Mouse (Mus musculus): ENCODE measurements around the gene Tmprss13. TPM values are rescaled to one million over a fixed set of nuclear protein-coding genes. Genes with fewer than 3 reads are reported as not detected.

The Tmprss13 gene
- polyA plus RNA-seq, 1 experiment from 2014 or later, result 0.05 TPM

- Histone ChIP-seq H3K4me2 (ENCODE audit: low read depth, low read length) (peak overlapping the region; percentile 79), H3K9me3 (ENCODE audit: control insufficient read depth, low read length) (no peaks in the 10 kb centered on the region), H3K36me3 (ENCODE audit: control insufficient read depth, insufficient read depth, low read length) (no peaks in the 10 kb centered on the region), H3K27me3 (ENCODE audit: control insufficient read depth, insufficient read depth, low read length) (no peaks in the 10 kb centered on the region), H3K9ac (replicated peaks; ENCODE audit: low read depth, low read length) (peak overlapping the region; percentile 70), H3K4me3 (ENCODE audit: low read depth, low read length) (peak overlapping the region; percentile 66), H3K27ac (ENCODE audit: low read depth, low read length) (peak overlapping the region; percentile 83), H3K4me1 (ENCODE audit: control insufficient read depth, insufficient read depth, low read length) (peaks cover 14% of the 10 kb centered on the region; the same call in 1 of the 2 replicates)
- peak; percentile 19 for ATAC-seq (ENCODE audit: low read depth)
- WGBS, result 1% methylated on average over 25 of the region's 25 CpGs
Measured at GRCm38 (mm10) chr9:45370616-45371336, 51.9 kb downstream of the Tmprss13 start.

- Histone ChIP-seq H3K4me2 (ENCODE audit: low read depth, low read length) (peak overlapping the region; percentile 79), H3K9me3 (ENCODE audit: control insufficient read depth, low read length) (no peaks in the 10 kb centered on the region), H3K9ac (replicated peaks; ENCODE audit: low read depth, low read length) (peak overlapping the region; percentile 70), H3K4me3 (ENCODE audit: low read depth, low read length) (peak overlapping the region; percentile 66), H3K4me1 (ENCODE audit: control insufficient read depth, insufficient read depth, low read length) (peaks cover 14% of the 10 kb centered on the region; the same call in 1 of the 2 replicates), H3K27me3 (ENCODE audit: control insufficient read depth, insufficient read depth, low read length) (no peaks in the 10 kb centered on the region), H3K36me3 (ENCODE audit: control insufficient read depth, insufficient read depth, low read length) (no peaks in the 10 kb centered on the region), H3K27ac (ENCODE audit: low read depth, low read length) (peak overlapping the region; percentile 83)
- peak; percentile 71 for ATAC-seq (ENCODE audit: low read depth)
- WGBS, result 8% methylated on average over 2 of the region's 2 CpGs
Measured at GRCm38 (mm10) chr9:45371337-45371707, 52.4 kb downstream of the Tmprss13 start.

- Histone ChIP-seq H3K27ac (ENCODE audit: low read depth, low read length) (no peak overlapping the region), H3K4me1 (ENCODE audit: control insufficient read depth, insufficient read depth, low read length) (peaks cover 14% of the 10 kb centered on the region; the same call in 1 of the 2 replicates), H3K27me3 (ENCODE audit: control insufficient read depth, insufficient read depth, low read length) (no peaks in the 10 kb centered on the region), H3K9ac (replicated peaks; ENCODE audit: low read depth, low read length) (no peak overlapping the region), H3K36me3 (ENCODE audit: control insufficient read depth, insufficient read depth, low read length) (no peaks in the 10 kb centered on the region), H3K4me3 (ENCODE audit: low read depth, low read length) (no peak overlapping the region), H3K9me3 (ENCODE audit: control insufficient read depth, low read length) (no peaks in the 10 kb centered on the region), H3K4me2 (ENCODE audit: low read depth, low read length) (no peak overlapping the region)
- no peak for ATAC-seq (ENCODE audit: low read depth)
- WGBS, result 89% methylated on average over 3 of the region's 3 CpGs
Measured at GRCm38 (mm10) chr9:45373896-45374295, 55.0 kb downstream of the Tmprss13 start.

GRCm38 (mm10) chr9:45374988-45375502, 56.1 kb downstream of the Tmprss13 start:
- Histone ChIP-seq H3K9me3 (ENCODE audit: control insufficient read depth, low read length) (no peaks in the 10 kb centered on the region), H3K9ac (replicated peaks; ENCODE audit: low read depth, low read length) (no peak overlapping the region), H3K4me3 (ENCODE audit: low read depth, low read length) (no peak overlapping the region), H3K27me3 (ENCODE audit: control insufficient read depth, insufficient read depth, low read length) (no peaks in the 10 kb centered on the region), H3K36me3 (ENCODE audit: control insufficient read depth, insufficient read depth, low read length) (no peaks in the 10 kb centered on the region), H3K4me1 (ENCODE audit: control insufficient read depth, insufficient read depth, low read length) (peaks cover 17% of the 10 kb centered on the region), H3K27ac (ENCODE audit: low read depth, low read length) (no peak overlapping the region), H3K4me2 (ENCODE audit: low read depth, low read length) (no peak overlapping the region)
- ATAC-seq (ENCODE audit: low read depth), result no peak
- WGBS, result 97% methylated on average over 6 of the region's 6 CpGs

- H3K36me3 ChIP-seq (ENCODE audit: control insufficient read depth, insufficient read depth, low read length), result no peaks in the 10 kb centered on the region
- WGBS, result 80% methylated on average over 4 of the region's 4 CpGs
- H3K4me3 ChIP-seq (ENCODE audit: low read depth, low read length), result no peak overlapping the region
- H3K27me3 ChIP-seq (ENCODE audit: control insufficient read depth, insufficient read depth, low read length), result no peaks in the 10 kb centered on the region
- peaks cover 20% of the 10 kb centered on the region for H3K4me1 ChIP-seq (ENCODE audit: control insufficient read depth, insufficient read depth, low read length)
- H3K9ac ChIP-seq (replicated peaks; ENCODE audit: low read depth, low read length), result no peak overlapping the region
- no peak overlapping the region for H3K4me2 ChIP-seq (ENCODE audit: low read depth, low read length)
- ATAC-seq (ENCODE audit: low read depth), result no peak
- H3K27ac ChIP-seq (ENCODE audit: low read depth, low read length), result no peak overlapping the region
- no peaks in the 10 kb centered on the region for H3K9me3 ChIP-seq (ENCODE audit: control insufficient read depth, low read length)
Measured at GRCm38 (mm10) chr9:45376427-45376826, 57.5 kb downstream of the Tmprss13 start.

- ATAC-seq (ENCODE audit: low read depth), result no peak
- Histone ChIP-seq H3K4me2 (ENCODE audit: low read depth, low read length) (no peak overlapping the region), H3K9ac (replicated peaks; ENCODE audit: low read depth, low read length) (no peak overlapping the region), H3K9me3 (ENCODE audit: control insufficient read depth, low read length) (no peaks in the 10 kb centered on the region), H3K4me3 (ENCODE audit: low read depth, low read length) (no peak overlapping the region), H3K27ac (ENCODE audit: low read depth, low read length) (no peak overlapping the region), H3K36me3 (ENCODE audit: control insufficient read depth, insufficient read depth, low read length) (no peaks in the 10 kb centered on the region), H3K4me1 (ENCODE audit: control insufficient read depth, insufficient read depth, low read length) (peaks cover 16% of the 10 kb centered on the region), H3K27me3 (ENCODE audit: control insufficient read depth, insufficient read depth, low read length) (no peaks in the 10 kb centered on the region)
- 80% methylated on average over 2 of the region's 2 CpGs for WGBS
Measured at GRCm38 (mm10) chr9:45376883-45377282, 58.0 kb downstream of the Tmprss13 start.

GRCm38 (mm10) chr9:45380411-45381251, 61.7 kb downstream of the Tmprss13 start:
- Histone ChIP-seq H3K4me1 (ENCODE audit: control insufficient read depth, insufficient read depth, low read length) (peaks cover 11% of the 10 kb centered on the region), H3K9me3 (ENCODE audit: control insufficient read depth, low read length) (no peaks in the 10 kb centered on the region), H3K4me3 (ENCODE audit: low read depth, low read length) (no peak overlapping the region), H3K27me3 (ENCODE audit: control insufficient read depth, insufficient read depth, low read length) (no peaks in the 10 kb centered on the region), H3K9ac (replicated peaks; ENCODE audit: low read depth, low read length) (no peak overlapping the region), H3K27ac (ENCODE audit: low read depth, low read length) (peak overlapping the region; percentile 60; the same call in 1 of the 2 replicates), H3K36me3 (ENCODE audit: control insufficient read depth, insufficient read depth, low read length) (no peaks in the 10 kb centered on the region), H3K4me2 (ENCODE audit: low read depth, low read length) (no peak overlapping the region)
- peak; percentile 76 for ATAC-seq (ENCODE audit: low read depth)
- 33% methylated on average over 10 of the region's 10 CpGs for WGBS

GRCm38 (mm10) chr9:45382336-45382735, 63.4 kb downstream of the Tmprss13 start:
- WGBS, result 79% methylated on average over 5 of the region's 5 CpGs
- H3K27ac ChIP-seq (ENCODE audit: low read depth, low read length), result no peak overlapping the region
- H3K27me3 ChIP-seq (ENCODE audit: control insufficient read depth, insufficient read depth, low read length), result no peaks in the 10 kb centered on the region
- H3K4me1 ChIP-seq (ENCODE audit: control insufficient read depth, insufficient read depth, low read length), result peaks cover 11% of the 10 kb centered on the region
- H3K9me3 ChIP-seq (ENCODE audit: control insufficient read depth, low read length), result no peaks in the 10 kb centered on the region
- no peak overlapping the region for H3K4me3 ChIP-seq (ENCODE audit: low read depth, low read length)
- H3K36me3 ChIP-seq (ENCODE audit: control insufficient read depth, insufficient read depth, low read length), result no peaks in the 10 kb centered on the region
- H3K4me2 ChIP-seq (ENCODE audit: low read depth, low read length), result no peak overlapping the region
- ATAC-seq (ENCODE audit: low read depth), result no peak
- no peak overlapping the region for H3K9ac ChIP-seq (replicated peaks; ENCODE audit: low read depth, low read length)

GRCm38 (mm10) chr9:45382834-45383233, 63.9 kb downstream of the Tmprss13 start:
- peaks cover 11% of the 10 kb centered on the region for H3K4me1 ChIP-seq (ENCODE audit: control insufficient read depth, insufficient read depth, low read length)
- ATAC-seq (ENCODE audit: low read depth), result no peak

More at GRCm38 (mm10) chr9:45382834-45383233, 63.9 kb downstream of the Tmprss13 start:
- Histone ChIP-seq H3K4me2 (ENCODE audit: low read depth, low read length) (no peak overlapping the region), H3K9ac (replicated peaks; ENCODE audit: low read depth, low read length) (no peak overlapping the region), H3K27ac (ENCODE audit: low read depth, low read length) (no peak overlapping the region), H3K4me3 (ENCODE audit: low read depth, low read length) (no peak overlapping the region), H3K9me3 (ENCODE audit: control insufficient read depth, low read length) (no peaks in the 10 kb centered on the region), H3K27me3 (ENCODE audit: control insufficient read depth, insufficient read depth, low read length) (no peaks in the 10 kb centered on the region), H3K36me3 (ENCODE audit: control insufficient read depth, insufficient read depth, low read length) (no peaks in the 10 kb centered on the region)
- 78% methylated on average over 5 of the region's 5 CpGs for WGBS

Measured in neural tube, embryonic 14.5 days (tissue).